Mouse (Mus musculus): ENCODE data around the gene Dnm3. TPM values are rescaled to one million over a fixed set of nuclear protein-coding genes. Genes with fewer than 3 reads are reported as not detected.
A peak's percentile ranks its signal among the peaks of the same experiment; 100 is the strongest.

Gene Dnm3
- polyA plus RNA-seq, 1 experiment from 2014 or later: 27.7 TPM

DNA sequence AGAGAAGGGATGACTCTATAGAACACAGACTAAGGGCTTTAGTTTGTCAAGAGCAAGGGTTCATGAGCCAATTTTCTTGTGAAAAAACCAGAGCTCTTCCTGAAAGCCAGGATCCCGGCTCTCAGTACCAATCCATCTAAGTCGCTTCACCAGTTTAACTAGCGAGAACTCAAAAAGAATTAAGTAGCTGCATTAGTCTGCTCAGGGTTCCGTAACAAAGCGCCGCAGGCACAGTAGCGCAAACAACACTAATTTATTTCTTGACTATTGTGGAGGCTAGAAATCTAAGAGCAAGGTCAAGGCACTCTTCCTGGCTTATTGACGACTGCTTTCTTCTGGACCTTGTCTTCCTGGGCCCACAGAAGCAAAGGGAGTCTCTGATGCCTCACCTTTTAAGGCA lies 14.2 kb downstream of the Dnm3 start:
- Histone ChIP-seq H3K4me1 (no peaks in the 10 kb centered on the region), H3K27me3 (no peaks in the 10 kb centered on the region), H3K4me3 (no peak overlapping the region), H3K27ac (no peak overlapping the region), H3K4me2 (no peak overlapping the region), H3K9ac (no peak overlapping the region), H3K36me3 (no peaks in the 10 kb centered on the region), H3K9me3 (no peaks in the 10 kb centered on the region)
- 90% methylated on average over 8 of the region's 8 CpGs for WGBS
- no peak for ATAC-seq (ENCODE audit: insufficient number of reproducible peaks, insufficient read depth, low FRiP score, low TSS enrichment, low read depth)

DNA sequence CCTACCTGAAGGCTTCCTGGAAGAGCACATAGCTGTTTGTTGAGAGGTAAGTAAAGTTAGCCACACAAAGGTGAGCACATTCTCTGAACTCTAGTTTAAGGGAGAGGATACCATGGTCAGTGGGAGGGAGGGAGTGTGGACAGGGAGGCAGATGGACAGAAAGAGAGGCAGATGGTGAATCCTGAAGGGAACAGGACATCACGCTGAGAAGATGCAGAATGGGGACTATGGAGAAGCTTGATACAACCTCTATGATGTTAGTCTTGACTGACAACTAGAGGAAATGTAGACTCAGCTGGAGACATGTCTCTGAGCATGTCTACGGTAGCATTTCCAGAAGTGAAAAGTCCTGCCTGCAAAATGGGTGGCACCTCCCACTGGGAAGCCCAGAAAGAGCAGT lies 19.1 kb downstream of the Dnm3 start:
- ATAC-seq (ENCODE audit: insufficient number of reproducible peaks, insufficient read depth, low FRiP score, low TSS enrichment, low read depth): no peak
- Histone ChIP-seq H3K27me3 (no peaks in the 10 kb centered on the region), H3K27ac (no peak overlapping the region), H3K4me3 (no peak overlapping the region), H3K9ac (no peak overlapping the region), H3K4me1 (peaks cover under 1% of the 10 kb centered on the region), H3K9me3 (no peaks in the 10 kb centered on the region), H3K4me2 (no peak overlapping the region), H3K36me3 (no peaks in the 10 kb centered on the region)
- 81% methylated on average over 2 of the region's 2 CpGs for WGBS

DNA sequence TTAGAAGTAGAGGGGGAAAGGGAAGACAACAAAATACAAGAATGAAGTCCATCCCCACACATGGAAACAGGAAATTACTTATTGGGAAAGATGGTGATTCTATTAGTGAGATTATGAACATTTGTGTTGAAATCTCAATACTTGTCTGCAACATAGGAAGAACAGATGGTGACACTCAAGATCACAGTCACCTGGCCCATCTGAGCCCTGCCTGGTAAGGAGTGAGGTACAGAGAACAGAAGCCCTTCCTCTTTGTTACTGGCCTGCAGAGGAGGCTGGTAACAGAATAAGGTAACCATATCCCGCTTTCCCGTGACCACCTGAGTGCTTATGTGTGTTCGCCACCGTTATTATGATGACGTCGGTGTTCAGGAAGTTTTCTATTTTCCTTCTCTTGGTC lies 21.0 kb downstream of the Dnm3 start:
- Histone ChIP-seq H3K27me3 (no peaks in the 10 kb centered on the region), H3K36me3 (no peaks in the 10 kb centered on the region), H3K27ac (no peak overlapping the region), H3K4me3 (no peak overlapping the region), H3K9me3 (no peaks in the 10 kb centered on the region), H3K9ac (no peak overlapping the region), H3K4me2 (no peak overlapping the region), H3K4me1 (peaks cover 5% of the 10 kb centered on the region)
- no peak for ATAC-seq (ENCODE audit: insufficient number of reproducible peaks, insufficient read depth, low FRiP score, low TSS enrichment, low read depth)
- WGBS: 91% methylated on average over 6 of the region's 6 CpGs

DNA sequence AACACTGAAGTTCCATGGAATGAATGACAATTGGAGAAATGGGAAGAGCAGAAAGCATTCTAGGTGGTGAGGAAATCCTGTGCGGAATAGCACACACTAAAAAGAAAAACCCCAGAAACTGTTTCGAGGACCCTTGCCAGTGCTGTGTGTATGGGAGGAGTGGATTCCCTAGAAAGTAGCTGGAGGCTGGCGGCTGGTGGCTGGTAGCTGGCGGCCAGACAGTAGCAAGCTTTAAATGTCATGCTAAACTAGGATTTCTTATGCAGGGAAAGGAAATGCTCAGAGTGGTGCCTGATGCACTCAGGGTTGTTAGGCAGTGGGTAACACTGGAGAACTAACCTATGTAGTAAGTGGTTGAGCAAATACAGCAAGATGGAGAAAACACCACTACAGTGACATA lies 21.4 kb downstream of the Dnm3 start:
- H3K4me3 ChIP-seq: no peak overlapping the region
- H3K36me3 ChIP-seq: no peaks in the 10 kb centered on the region
- no peak overlapping the region for H3K9ac ChIP-seq
- H3K27me3 ChIP-seq: no peaks in the 10 kb centered on the region
- no peaks in the 10 kb centered on the region for H3K9me3 ChIP-seq
- 88% methylated on average over 4 of the region's 4 CpGs for WGBS
- ATAC-seq (ENCODE audit: insufficient number of reproducible peaks, insufficient read depth, low FRiP score, low TSS enrichment, low read depth): no peak
- no peak overlapping the region for H3K4me2 ChIP-seq
- H3K27ac ChIP-seq: no peak overlapping the region
- peaks cover 5% of the 10 kb centered on the region for H3K4me1 ChIP-seq

DNA sequence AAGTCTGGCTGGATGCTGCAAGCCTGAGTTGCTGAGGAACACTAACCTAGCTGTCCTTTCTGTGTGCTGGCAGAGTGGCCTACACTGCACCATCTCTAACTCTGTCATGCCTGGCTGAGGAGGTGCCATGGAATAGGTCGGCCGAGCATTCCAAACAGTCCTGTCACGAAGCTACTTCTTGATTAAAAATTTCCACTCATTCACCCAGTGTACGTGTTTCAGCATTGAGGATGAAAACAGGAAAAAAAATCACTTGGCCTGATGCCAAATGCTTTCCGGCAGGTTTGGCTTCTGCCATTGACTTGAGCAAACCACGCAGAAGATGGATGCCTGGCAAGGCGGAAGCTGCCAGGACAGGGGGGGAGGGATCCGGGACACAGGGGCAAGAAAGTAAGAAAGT lies 24.3 kb downstream of the Dnm3 start:
- Histone ChIP-seq H3K9me3 (no peaks in the 10 kb centered on the region), H3K4me1 (peaks cover 5% of the 10 kb centered on the region), H3K36me3 (no peaks in the 10 kb centered on the region), H3K27ac (no peak overlapping the region), H3K4me2 (no peak overlapping the region), H3K27me3 (no peaks in the 10 kb centered on the region), H3K4me3 (no peak overlapping the region), H3K9ac (peak overlapping the region; percentile 46; the same call in 1 of the 2 replicates)
- WGBS: 39% methylated on average over 8 of the region's 8 CpGs
- no peak for ATAC-seq (ENCODE audit: insufficient number of reproducible peaks, insufficient read depth, low FRiP score, low TSS enrichment, low read depth)

DNA sequence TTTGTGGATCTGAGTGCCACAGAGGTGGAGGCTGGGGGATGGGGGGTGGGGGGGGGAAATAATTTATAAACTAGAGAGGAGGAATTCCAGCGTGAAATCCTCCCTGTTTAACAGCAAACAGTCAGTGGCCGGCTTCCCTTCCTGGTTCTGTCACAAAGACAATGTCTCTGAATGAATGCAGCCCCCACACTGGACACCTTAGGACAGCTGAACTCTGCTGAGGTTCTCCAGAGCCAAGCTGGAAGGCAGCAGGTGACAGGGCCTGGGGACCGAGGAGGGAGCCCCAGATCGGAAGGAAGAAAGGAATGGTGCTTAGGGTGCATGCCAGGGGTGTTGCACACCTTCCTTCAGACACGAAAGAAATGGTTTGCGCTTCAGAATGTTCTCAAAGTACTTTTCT lies 24.8 kb downstream of the Dnm3 start:
- H3K9me3 ChIP-seq: no peaks in the 10 kb centered on the region
- no peaks in the 10 kb centered on the region for H3K36me3 ChIP-seq
- H3K9ac ChIP-seq: no peak overlapping the region
- H3K27me3 ChIP-seq: no peaks in the 10 kb centered on the region
- H3K4me1 ChIP-seq: peaks cover 5% of the 10 kb centered on the region
- WGBS: 74% methylated on average over 6 of the region's 6 CpGs
- no peak overlapping the region for H3K27ac ChIP-seq
- H3K4me3 ChIP-seq: no peak overlapping the region
- ATAC-seq (ENCODE audit: insufficient number of reproducible peaks, insufficient read depth, low FRiP score, low TSS enrichment, low read depth): no peak
- no peak overlapping the region for H3K4me2 ChIP-seq

DNA sequence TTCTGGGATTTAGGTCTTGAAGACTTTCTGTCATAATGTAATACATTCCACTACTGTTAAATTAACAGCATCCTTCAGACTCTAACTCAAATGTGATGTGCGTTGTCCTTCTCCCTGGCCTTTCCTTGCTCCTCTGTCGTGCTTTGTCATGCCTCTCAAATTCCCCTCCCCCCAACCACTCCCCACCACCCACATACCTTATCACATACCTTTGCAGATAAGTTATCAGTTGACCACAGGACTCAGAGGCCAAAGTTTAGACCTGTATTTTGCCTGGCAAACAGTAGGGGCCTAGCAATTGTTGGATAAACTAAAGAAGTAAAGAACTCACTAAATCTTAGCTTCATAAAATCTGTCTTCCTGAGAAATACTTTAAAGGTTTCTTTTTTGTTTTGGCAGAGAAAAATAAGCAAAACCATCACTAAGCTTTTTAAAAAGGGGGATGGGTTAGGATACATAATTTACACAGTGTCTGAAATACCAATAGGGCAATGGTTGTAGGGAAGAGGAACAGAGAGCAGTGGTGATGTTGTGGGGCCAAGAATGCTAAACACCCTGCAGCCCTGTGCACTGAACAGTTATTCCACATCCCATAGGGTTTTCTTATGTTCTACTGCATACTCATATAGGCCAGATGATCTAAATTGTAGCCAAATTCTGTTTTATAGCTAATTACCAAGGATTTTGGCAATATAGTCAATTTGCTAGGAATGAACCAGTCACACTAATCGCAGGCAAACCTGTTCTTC lies 28.5 kb downstream of the Dnm3 start:
- Histone ChIP-seq H3K36me3 (no peaks in the 10 kb centered on the region), H3K9me3 (no peaks in the 10 kb centered on the region), H3K4me3 (no peak overlapping the region), H3K9ac (no peak overlapping the region), H3K4me2 (no peak overlapping the region), H3K27me3 (no peaks in the 10 kb centered on the region), H3K4me1 (peaks cover 5% of the 10 kb centered on the region), H3K27ac (no peak overlapping the region)
- 60% methylated on average over 3 of the region's 3 CpGs for WGBS
- ATAC-seq (ENCODE audit: insufficient number of reproducible peaks, insufficient read depth, low FRiP score, low TSS enrichment, low read depth): no peak

DNA sequence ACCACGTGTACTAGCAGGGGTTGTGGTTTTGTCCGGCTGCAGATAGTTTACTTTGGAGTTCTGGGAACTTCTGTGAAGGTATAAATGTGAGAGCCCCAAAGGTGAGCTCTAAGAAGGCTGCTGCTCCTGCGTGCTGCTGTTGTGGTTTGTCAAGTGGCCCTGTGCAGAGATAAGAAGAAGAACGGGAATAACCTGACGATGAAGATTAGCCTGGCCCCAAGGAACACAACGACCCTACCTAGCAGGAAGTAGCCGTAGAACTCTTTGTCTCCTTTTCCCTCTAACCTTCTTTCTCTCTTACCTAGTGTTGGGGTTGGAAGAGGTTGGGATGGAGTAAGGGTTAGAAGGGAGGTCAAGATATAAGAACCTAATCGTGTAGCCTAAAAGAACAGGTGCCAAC lies 33.0 kb downstream of the Dnm3 start:
- H3K4me2 ChIP-seq: no peak overlapping the region
- no peaks in the 10 kb centered on the region for H3K27me3 ChIP-seq
- no peak overlapping the region for H3K27ac ChIP-seq
- no peaks in the 10 kb centered on the region for H3K36me3 ChIP-seq
- no peak for ATAC-seq (ENCODE audit: insufficient number of reproducible peaks, insufficient read depth, low FRiP score, low TSS enrichment, low read depth)
- no peaks in the 10 kb centered on the region for H3K4me1 ChIP-seq
- no peak overlapping the region for H3K4me3 ChIP-seq
- no peak overlapping the region for H3K9ac ChIP-seq
- H3K9me3 ChIP-seq: no peaks in the 10 kb centered on the region
- WGBS: 66% methylated on average over 8 of the region's 8 CpGs

DNA sequence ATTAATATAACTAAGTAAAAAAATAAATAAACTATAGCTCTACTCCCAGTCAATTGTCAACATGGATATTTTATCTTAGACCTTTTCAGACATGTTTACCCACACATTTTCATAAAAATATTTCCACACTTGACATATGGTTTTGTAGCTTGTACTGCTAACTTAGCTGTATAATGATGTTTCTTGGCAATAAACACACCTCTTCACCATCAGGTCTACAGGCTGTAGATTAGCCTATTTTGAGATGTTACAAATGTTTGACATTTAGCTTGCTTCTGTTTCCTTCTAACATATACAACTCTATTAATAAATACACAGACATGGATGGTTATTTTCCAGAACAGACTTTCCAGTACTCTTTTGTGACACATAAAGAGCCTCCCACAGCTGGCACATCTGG lies 38.3 kb downstream of the Dnm3 start:
- no peak overlapping the region for H3K27ac ChIP-seq
- H3K4me2 ChIP-seq: no peak overlapping the region
- no peaks in the 10 kb centered on the region for H3K36me3 ChIP-seq
- no peaks in the 10 kb centered on the region for H3K27me3 ChIP-seq
- no peaks in the 10 kb centered on the region for H3K4me1 ChIP-seq
- H3K9me3 ChIP-seq: no peaks in the 10 kb centered on the region
- H3K9ac ChIP-seq: no peak overlapping the region
- H3K4me3 ChIP-seq: no peak overlapping the region
- ATAC-seq (ENCODE audit: insufficient number of reproducible peaks, insufficient read depth, low FRiP score, low TSS enrichment, low read depth): no peak

DNA sequence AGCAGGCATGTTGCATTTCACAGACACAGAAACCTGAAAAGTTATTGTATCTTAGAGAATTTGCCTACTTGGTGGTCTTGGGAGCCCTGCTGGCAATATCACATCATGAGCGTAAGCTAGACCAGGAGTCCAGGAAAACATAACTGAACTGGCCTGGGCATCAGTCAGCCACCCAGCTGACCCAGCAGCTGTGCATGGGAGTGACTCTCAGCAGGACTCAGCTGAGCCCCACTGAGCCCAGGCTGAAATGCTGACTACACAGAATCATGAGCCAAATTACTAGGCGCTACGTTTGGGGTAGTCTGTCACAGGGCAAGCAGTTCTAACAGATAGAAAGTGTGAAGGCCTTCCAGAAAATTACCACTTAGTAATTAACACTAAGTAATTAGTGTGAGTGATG lies 41.2 kb downstream of the Dnm3 start:
- H3K4me2 ChIP-seq: no peak overlapping the region
- WGBS: 76% methylated on average over 3 of the region's 3 CpGs
- no peaks in the 10 kb centered on the region for H3K36me3 ChIP-seq
- no peak overlapping the region for H3K4me3 ChIP-seq
- no peaks in the 10 kb centered on the region for H3K4me1 ChIP-seq
- no peaks in the 10 kb centered on the region for H3K9me3 ChIP-seq
- ATAC-seq (ENCODE audit: insufficient number of reproducible peaks, insufficient read depth, low FRiP score, low TSS enrichment, low read depth): no peak
- H3K9ac ChIP-seq: no peak overlapping the region
- H3K27me3 ChIP-seq: no peaks in the 10 kb centered on the region
- no peak overlapping the region for H3K27ac ChIP-seq

DNA sequence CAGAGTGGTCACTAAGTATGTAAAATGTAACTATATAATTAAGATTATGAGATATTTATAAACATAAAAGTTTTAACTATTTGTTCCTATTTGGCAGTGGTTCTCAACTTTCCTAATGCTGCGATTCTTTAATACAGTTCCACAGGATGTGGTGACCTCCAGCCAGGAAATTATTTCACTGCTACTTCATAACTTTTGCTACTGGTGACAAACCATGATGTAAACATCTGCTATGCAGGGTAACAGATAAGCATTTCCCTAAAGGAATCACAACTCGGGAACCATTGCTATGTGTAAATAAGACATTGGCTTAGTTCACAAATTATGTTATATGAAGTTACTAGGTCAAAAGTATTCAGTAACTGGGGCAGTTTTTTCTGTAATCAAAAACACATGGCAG lies 48.9 kb downstream of the Dnm3 start:
- 33% methylated on average over 2 of the region's 2 CpGs for WGBS
- Histone ChIP-seq H3K27ac (no peak overlapping the region), H3K4me3 (no peak overlapping the region), H3K4me2 (no peak overlapping the region), H3K9ac (no peak overlapping the region), H3K9me3 (no peaks in the 10 kb centered on the region), H3K4me1 (no peaks in the 10 kb centered on the region), H3K27me3 (no peaks in the 10 kb centered on the region), H3K36me3 (no peaks in the 10 kb centered on the region)
- no peak for ATAC-seq (ENCODE audit: insufficient number of reproducible peaks, insufficient read depth, low FRiP score, low TSS enrichment, low read depth)

DNA sequence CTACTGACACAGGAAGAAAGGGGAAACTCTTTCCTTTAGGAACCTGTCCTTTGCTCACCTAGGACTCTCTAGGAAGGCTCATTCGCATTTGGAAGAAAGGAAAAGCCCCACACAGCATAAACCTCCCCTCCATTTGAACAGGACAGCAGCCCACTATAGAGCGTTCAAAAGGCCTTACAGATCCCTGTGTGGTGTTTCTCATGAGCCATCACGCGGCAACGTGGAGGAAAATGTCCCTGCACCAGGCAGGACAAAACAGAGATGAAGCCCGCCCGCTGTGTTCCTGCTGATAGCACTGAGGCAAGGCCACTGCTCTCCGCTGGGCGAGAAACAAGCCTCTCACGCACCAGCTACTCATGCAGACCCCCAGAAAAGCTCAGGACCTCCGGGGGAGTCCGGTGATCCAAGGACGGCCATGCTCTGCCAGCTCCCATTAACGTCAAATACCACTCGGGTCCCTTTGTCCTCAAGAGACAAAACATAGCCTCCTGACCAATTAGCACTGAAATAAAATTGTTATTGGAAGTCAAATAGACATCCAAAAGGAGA lies 51.8 kb downstream of the Dnm3 start:
- Histone ChIP-seq H3K36me3 (no peaks in the 10 kb centered on the region), H3K9ac (no peak overlapping the region), H3K27ac (no peak overlapping the region), H3K27me3 (no peaks in the 10 kb centered on the region), H3K4me3 (no peak overlapping the region), H3K4me2 (no peak overlapping the region), H3K4me1 (no peaks in the 10 kb centered on the region), H3K9me3 (no peaks in the 10 kb centered on the region)
- 64% methylated on average over 15 of the region's 15 CpGs for WGBS
- no peak for ATAC-seq (ENCODE audit: insufficient number of reproducible peaks, insufficient read depth, low FRiP score, low TSS enrichment, low read depth)
